Mouse (Mus musculus) heart, adult 8-10 months (tissue): ENCODE measurements around the gene Pdzd2. TPM values are rescaled to one million over a fixed set of nuclear protein-coding genes. Genes with fewer than 3 reads are reported as not detected.
"Not testable (repeated sequence)": the region's sequence is repeated elsewhere in the genome, so short reads cannot be mapped to it uniquely, and the experiment has no call there.

Source experiments
- DNase-seq: peaks from one replicate; pipeline ENCODE4 v3.0.0; 2022; ENCODE audit warnings: low spot score
- total RNA-seq, 4 experiments: library from RNA; stranded (reverse); gene quantifications; 2 replicates each; pipeline ENCODE4 v1.2.4; 2022

Pdzd2 gene
- total RNA-seq, 4 experiments from 2014 or later, result 65.7 to 97.5 (median 80.6) TPM

- no peak for DNase-seq
Measured at GRCm38 (mm10) chr15:12376491-12377069, 363.1 kb downstream of the Pdzd2 start.

GRCm38 (mm10) chr15:12375641-12376311, 363.9 kb downstream of the Pdzd2 start:
- peak; percentile 87 for DNase-seq

GRCm38 (mm10) chr15:12374916-12375315, 364.8 kb downstream of the Pdzd2 start:
- no peak for DNase-seq

- DNase-seq, result no peak
Measured at GRCm38 (mm10) chr15:12373918-12374317, 365.8 kb downstream of the Pdzd2 start.

GRCm38 (mm10) chr15:12373496-12373895, 366.2 kb downstream of the Pdzd2 start:
- DNase-seq, result no peak

- DNase-seq, result peak; percentile 69
Measured at GRCm38 (mm10) chr15:12371183-12371582, 368.5 kb downstream of the Pdzd2 start.

- DNase-seq, result no peak
Measured at GRCm38 (mm10) chr15:12370096-12370495, 369.6 kb downstream of the Pdzd2 start.

- no peak for DNase-seq
Measured at GRCm38 (mm10) chr15:12368850-12369249, 370.9 kb downstream of the Pdzd2 start.

- no peak for DNase-seq
Measured at GRCm38 (mm10) chr15:12368357-12368756, 371.4 kb downstream of the Pdzd2 start.

GRCm38 (mm10) chr15:12367306-12368080, 372.2 kb downstream of the Pdzd2 start:
- peak; percentile 31 for DNase-seq

GRCm38 (mm10) chr15:12366580-12367305, 373.0 kb downstream of the Pdzd2 start:
- DNase-seq, result not testable (repeated sequence)

GRCm38 (mm10) chr15:12366072-12366469, 373.7 kb downstream of the Pdzd2 start:
- DNase-seq, result no peak

- DNase-seq, result no peak
Measured at GRCm38 (mm10) chr15:12365416-12366071, 374.2 kb downstream of the Pdzd2 start.

- no peak for DNase-seq
Measured at GRCm38 (mm10) chr15:12364096-12364495, 375.6 kb downstream of the Pdzd2 start.

- DNase-seq, result no peak
Measured at GRCm38 (mm10) chr15:12362701-12363040, 377.1 kb downstream of the Pdzd2 start.

GRCm38 (mm10) chr15:12362001-12362700, 377.6 kb downstream of the Pdzd2 start:
- no peak for DNase-seq

- DNase-seq, result no peak
Measured at GRCm38 (mm10) chr15:12360519-12361212, 379.1 kb downstream of the Pdzd2 start.

GRCm38 (mm10) chr15:12358384-12358783, 381.3 kb downstream of the Pdzd2 start:
- DNase-seq, result no peak

- no peak for DNase-seq
Measured at GRCm38 (mm10) chr15:12357459-12357858, 382.3 kb downstream of the Pdzd2 start.

GRCm38 (mm10) chr15:12355907-12356306, 383.8 kb downstream of the Pdzd2 start:
- DNase-seq, result no peak
